19 mouse cellular contexts compared by ENCODE assay signal in genomic region chr3:138812565-138812964, GRCm38 (mm10).
DNase-seq lines count a peak whose midpoint lies in the region; ATAC-seq and TF ChIP-seq lines count a peak whose summit lies in the region.
"Had no signal": no experiment of that assay in that cellular context is flagged by ENCODE, and none has a peak within 500 bp of the region (broad histone marks: within the 10 kb centered on the region; RNA-seq: fewer than 3 reads in every experiment).

No protein-coding gene starts in this region.

- H3K9me3 ChIP-seq in hindbrain, embryonic 10.5 days = no peaks in the 10 kb centered on the region
- no peaks in the 10 kb centered on the region for H3K9me3 ChIP-seq in hindbrain, embryonic 14.5 days (ENCODE audit: control insufficient read depth, low read length)
- no peaks in the 10 kb centered on the region for H3K9me3 ChIP-seq in lung, postnatal 0 days (ENCODE audit: low read length)
- no peaks in the 10 kb centered on the region for H3K9me3 ChIP-seq in embryonic facial prominence, embryonic 11.5 days (replicated peaks; ENCODE audit: control insufficient read depth, low read length)
- H3K9me3 ChIP-seq: forebrain, embryonic 10.5 days; heart, embryonic 10.5 days; heart, embryonic 13.5 days; intestine, embryonic 15.5 days had no signal

- H3K4me1 ChIP-seq in hindbrain, embryonic 10.5 days (replicated peaks) = peaks cover 46% of the 10 kb centered on the region
- peaks cover 18% of the 10 kb centered on the region; the same call in 1 of the 2 replicates for H3K4me1 ChIP-seq in hindbrain, embryonic 14.5 days (replicated peaks; ENCODE audit: control insufficient read depth, insufficient read depth, low read length)
- H3K4me1 ChIP-seq in lung, postnatal 0 days (ENCODE audit: insufficient read depth, low read depth, low read length) = peaks cover 5% of the 10 kb centered on the region; the same call in 1 of the 2 replicates
- no peaks in the 10 kb centered on the region for H3K4me1 ChIP-seq in embryonic facial prominence, embryonic 11.5 days (ENCODE audit: control insufficient read depth, insufficient read depth, low read length)
- H3K4me1 ChIP-seq: intestine, embryonic 15.5 days had no signal

- TF ChIP-seq CTCF in lung, postnatal 0 days (IDR thresholded peaks at IDR 0.05) = 0 out of 2 replicates have a peak, but pooled peaks have one; percentile 15

- no peak for TF ChIP-seq EP300 in lung, postnatal 0 days (IDR thresholded peaks at IDR 0.05)

- no peak overlapping the region for H3K4me3 ChIP-seq in hindbrain, embryonic 10.5 days
- no peak overlapping the region for H3K4me3 ChIP-seq in hindbrain, embryonic 14.5 days (replicated peaks; ENCODE audit: low read length)
- no peak overlapping the region for H3K4me3 ChIP-seq in lung, postnatal 0 days (ENCODE audit: low read depth, low read length)
- H3K4me3 ChIP-seq in embryonic facial prominence, embryonic 11.5 days (ENCODE audit: low read depth, low read length) = no peak overlapping the region
- H3K4me3 ChIP-seq: forebrain, embryonic 10.5 days; heart, embryonic 10.5 days; heart, embryonic 13.5 days; intestine, embryonic 15.5 days had no signal

- H3K27ac ChIP-seq in hindbrain, embryonic 10.5 days = peak overlapping the region; percentile 9; the same call in 1 of the 2 replicates
- H3K27ac ChIP-seq in hindbrain, embryonic 14.5 days = no peak overlapping the region
- H3K27ac ChIP-seq in lung, postnatal 0 days (ENCODE audit: low read length) = no peak overlapping the region
- no peak overlapping the region for H3K27ac ChIP-seq in embryonic facial prominence, embryonic 11.5 days (replicated peaks; ENCODE audit: low read depth, low read length)
- H3K27ac ChIP-seq: forebrain, embryonic 10.5 days; heart, embryonic 10.5 days; heart, embryonic 13.5 days; intestine, embryonic 15.5 days had no signal

- no peaks in the 10 kb centered on the region for H3K36me3 ChIP-seq in hindbrain, embryonic 10.5 days
- no peaks in the 10 kb centered on the region for H3K36me3 ChIP-seq in hindbrain, embryonic 14.5 days (replicated peaks; ENCODE audit: control insufficient read depth, insufficient read depth)
- H3K36me3 ChIP-seq in lung, postnatal 0 days (ENCODE audit: insufficient read depth, low read length) = no peaks in the 10 kb centered on the region
- H3K36me3 ChIP-seq in embryonic facial prominence, embryonic 11.5 days (replicated peaks; ENCODE audit: control insufficient read depth, insufficient read depth, low read depth, low read length) = no peaks in the 10 kb centered on the region
- H3K36me3 ChIP-seq: forebrain, embryonic 10.5 days; heart, embryonic 10.5 days; heart, embryonic 13.5 days; intestine, embryonic 15.5 days had no signal

- H3K4me2 ChIP-seq in hindbrain, embryonic 14.5 days (replicated peaks) = no peak overlapping the region
- H3K4me2 ChIP-seq in lung, postnatal 0 days (replicated peaks; ENCODE audit: low read depth, low read length) = no peak overlapping the region
- H3K4me2 ChIP-seq in embryonic facial prominence, embryonic 11.5 days (ENCODE audit: low read depth, low read length) = no peak overlapping the region
- H3K4me2 ChIP-seq: heart, embryonic 13.5 days; intestine, embryonic 15.5 days had no signal

- 38% methylated on average over 3 of the region's 3 CpGs for WGBS in hindbrain, embryonic 10.5 days
- WGBS in hindbrain, embryonic 14.5 days = 30% methylated on average over 3 of the region's 3 CpGs
- WGBS in lung, postnatal 0 days = 68% methylated on average over 3 of the region's 3 CpGs
- 29% methylated on average over 3 of the region's 3 CpGs for WGBS in embryonic facial prominence, embryonic 11.5 days

- H3K9ac ChIP-seq in hindbrain, embryonic 14.5 days = no peak overlapping the region
- H3K9ac ChIP-seq in lung, postnatal 0 days (replicated peaks; ENCODE audit: low read depth) = no peak overlapping the region
- H3K9ac ChIP-seq in embryonic facial prominence, embryonic 11.5 days (replicated peaks; ENCODE audit: low read length) = no peak overlapping the region
- H3K9ac ChIP-seq: intestine, embryonic 15.5 days had no signal

- no peaks in the 10 kb centered on the region for H3K27me3 ChIP-seq in hindbrain, embryonic 10.5 days (ENCODE audit: insufficient read depth, poor library complexity, severe bottlenecking)
- H3K27me3 ChIP-seq in hindbrain, embryonic 14.5 days (ENCODE audit: control insufficient read depth, insufficient read depth, low read length) = no peaks in the 10 kb centered on the region
- H3K27me3 ChIP-seq in lung, postnatal 0 days (replicated peaks; ENCODE audit: insufficient read depth, low read length) = no peaks in the 10 kb centered on the region
- no peaks in the 10 kb centered on the region for H3K27me3 ChIP-seq in embryonic facial prominence, embryonic 11.5 days (ENCODE audit: control insufficient read depth, insufficient read depth, low read length)
- H3K27me3 ChIP-seq: heart, embryonic 13.5 days; intestine, embryonic 15.5 days; Patski had no signal

- no peak for ATAC-seq in hindbrain, embryonic 14.5 days (ENCODE audit: low FRiP score)
- no peak for ATAC-seq in lung, postnatal 0 days
- 0 out of 2 replicates have a peak, but pooled peaks have one; percentile 27 for ATAC-seq in embryonic facial prominence, embryonic 11.5 days (replicated peaks; ENCODE audit: insufficient number of reproducible peaks, low FRiP score, low TSS enrichment, low read depth)
- ATAC-seq: forebrain, embryonic 14.5 days; hindbrain, embryonic 16.5 days; intestine, embryonic 15.5 days; Patski had no signal

- no peak for DNase-seq in hindbrain, embryonic 10.5 days (ENCODE audit: low spot score)
- DNase-seq in hindbrain, embryonic 14.5 days (ENCODE audit: low spot score) = no peak
- DNase-seq in lung, postnatal 0 days (ENCODE audit: low spot score) = no peak
- DNase-seq in lung, adult 18-20 months = no peak
- DNase-seq in retina, adult 2 months (ENCODE audit: low read depth, low spot score) = peak; percentile 43
- no peak for DNase-seq in retina, embryonic 14.5 days (ENCODE audit: low spot score)
- DNase-seq in embryonic facial prominence, embryonic 11.5 days (ENCODE audit: low spot score) = no peak
- DNase-seq in cerebellum, adult 18-20 months = no peak
- DNase-seq: adrenal gland, postnatal 36 days; cerebellum, adult 2 months; cerebellum, adult 9-11 months; gastrocnemius, postnatal 25 days had no signal
